Mouse (Mus musculus) bone marrow macrophage, adult 2 months (primary cell): Measurements from ENCODE around the gene Snapin.

Experiments
- CTCF ChIP-seq: IDR thresholded peaks from 2 replicates; pipeline ENCODE4 v1.5.1; 2012; ENCODE audit warnings: low read depth, mild to moderate bottlenecking, low read length, moderate library complexity
- POLR2A ChIP-seq: IDR thresholded peaks from 2 replicates; pipeline ENCODE4 v1.6.1; 2012; ENCODE audit warnings: mild to moderate bottlenecking, low read depth, low read length, borderline replicate concordance

- no peak for TF ChIP-seq CTCF
- no peak for TF ChIP-seq POLR2A
Observed at GRCm38 (mm10) chr3:90448626-90449025, 42.2 kb downstream of the Snapin start.
